Mouse (Mus musculus) adrenal gland, adult 18-20 months (tissue): ENCODE results near the gene Obp1a. TPM values are rescaled to one million over a fixed set of nuclear protein-coding genes. Genes with fewer than 3 reads are reported as not detected.

Experiments
- DNase-seq, 2 experiments: peaks; one replicate each; pipeline ENCODE4 v3.0.0; 2021 to 2022; ENCODE audit warnings: low spot score in 2 of 2
- long read RNA-seq, 2 experiments: library from polyadenylated mRNA; stranded (forward); transcript quantifications; one replicate each; pipeline ENCODE4 v2.0.0; 2021
- total RNA-seq, 2 experiments: library from RNA; stranded (reverse); gene quantifications; 1 replicate in 1 of 2; 2 replicates in 1 of 2; pipeline ENCODE4 v1.2.3; 2021

Gene Obp1a
- total RNA-seq, result not detected
- long read RNA-seq, experiment 1, result 0 reads
- long read RNA-seq, experiment 2, result 0 reads

GRCm38 (mm10) chrX:78091274-78091673 lies at the start of gene Obp1a:
Gene Obp1a, minus strand, starts transcription at chrX:78091374.
- no peak for DNase-seq

GRCm38 (mm10) chrX:78125167-78125566 lies 34.0 kb upstream of the Obp1a start, which contains the start of gene Gm5938:
Gene Gm5938, plus strand, starts transcription at chrX:78125467.
- DNase-seq, result no peak

Other genes with a start within 250 kb of the Obp1a start
- gene Pbsn, start 237.8 kb downstream of the Obp1a start, total RNA-seq, result not detected
- gene Gm14744, start 226.6 kb downstream of the Obp1a start, total RNA-seq, result not detected
- gene 5430402E10Rik, start 166.3 kb downstream of the Obp1a start, total RNA-seq, result not detected
- gene Gm5938, start 34.1 kb upstream of the Obp1a start, total RNA-seq, result not detected
- gene Obp1b, start 95.4 kb upstream of the Obp1a start, total RNA-seq, result not detected
- gene Gm14743, start 154.5 kb upstream of the Obp1a start, total RNA-seq, result not detected